Mouse (Mus musculus) hindbrain, postnatal 0 days (tissue): Measurements from ENCODE around the gene Capza3. TPM values are rescaled to one million over a fixed set of nuclear protein-coding genes. Genes with fewer than 3 reads are reported as not detected.

ENCODE experiments used
- ATAC-seq: fragments of 200-750 bp; cut with Nextera tagmentation; 2 replicates; pipeline ENCODE4 v1.8.0; 2017; ENCODE audit warnings: mild to moderate bottlenecking, moderate TSS enrichment, moderate library complexity
- DNase-seq: peaks from one replicate; pipeline ENCODE4 v3.0.0-alpha.2; 2015; ENCODE audit warnings: low spot score
- H3K27ac ChIP-seq: fragments of 300-500 bp; sonication (generic); 2 replicates; pipeline ENCODE4 v1.5.1; 2014; ENCODE audit warnings: mild to moderate bottlenecking
- H3K27me3 ChIP-seq: fragments of 300-500 bp; sonication (generic); 2 replicates; pipeline ENCODE4 v1.6.1; 2014; ENCODE audit warnings: low read length, mixed read lengths; ENCODE audit not compliant: insufficient read depth
- H3K36me3 ChIP-seq: fragments of 300-500 bp; sonication (generic); 2 replicates; pipeline ENCODE4 v1.6.1; 2014; ENCODE audit warnings: low read length, mixed read lengths; ENCODE audit not compliant: insufficient read depth
- H3K4me1 ChIP-seq: fragments of 300-500 bp; sonication (generic); 2 replicates; pipeline ENCODE4 v1.6.1; 2014; ENCODE audit warnings: antibody characterized with exemption, low read length, mixed read lengths; ENCODE audit not compliant: insufficient read depth
- H3K4me2 ChIP-seq: fragments of 300-500 bp; sonication (generic); 2 replicates; pipeline ENCODE4 v1.6.1; 2014; ENCODE audit warnings: low read depth, mild to moderate bottlenecking, low read length, moderate library complexity, mixed read lengths
- H3K4me3 ChIP-seq: fragments of 300-500 bp; sonication (generic); 2 replicates; pipeline ENCODE4 v1.5.1; 2014; ENCODE audit warnings: low read length
- H3K9ac ChIP-seq: fragments of 300-500 bp; sonication (generic); replicated peaks from 2 replicates; pipeline ENCODE4 v1.6.1; 2014; ENCODE audit warnings: mild to moderate bottlenecking, low read length, moderate library complexity, mixed read lengths
- H3K9me3 ChIP-seq: fragments of 300-500 bp; sonication (generic); 2 replicates; pipeline ENCODE4 v1.6.1; 2016; ENCODE audit warnings: low read length, mixed read lengths
- CTCF ChIP-seq: IDR thresholded peaks from 2 replicates; pipeline ENCODE4 v1.5.1; 2016; ENCODE audit warnings: antibody characterized with exemption, control low read depth, low read depth
- WGBS: fragments of 180-500 bp; shearing (Covaris S2); extraction: QIAGEN DNeasy Blood & Tissue Kit; methylation state at CpG from one replicate; pipeline ENCODE4 v1.1.7; 2014; 5-methylcytosine and 5-hydroxymethylcytosine counted together
- polyA plus RNA-seq: library from polyadenylated mRNA; unstranded; fragments of >200 nt; fragmentation: Nextera tagmentation; extraction: Ambion mirVana; gene quantifications from 2 replicates; pipeline ENCODE4 v1.2.1, GENCODE M21; 2015
- total RNA-seq: library from RNA; depleted of rRNA; stranded (reverse); fragments of >200 nt; gene quantifications from 2 replicates; pipeline ENCODE4 v1.2.3, GENCODE M21; 2014; rRNA removed

Capza3 gene
- total RNA-seq = not detected in 2 replicates
- polyA plus RNA-seq = not detected in 2 replicates

DNA sequence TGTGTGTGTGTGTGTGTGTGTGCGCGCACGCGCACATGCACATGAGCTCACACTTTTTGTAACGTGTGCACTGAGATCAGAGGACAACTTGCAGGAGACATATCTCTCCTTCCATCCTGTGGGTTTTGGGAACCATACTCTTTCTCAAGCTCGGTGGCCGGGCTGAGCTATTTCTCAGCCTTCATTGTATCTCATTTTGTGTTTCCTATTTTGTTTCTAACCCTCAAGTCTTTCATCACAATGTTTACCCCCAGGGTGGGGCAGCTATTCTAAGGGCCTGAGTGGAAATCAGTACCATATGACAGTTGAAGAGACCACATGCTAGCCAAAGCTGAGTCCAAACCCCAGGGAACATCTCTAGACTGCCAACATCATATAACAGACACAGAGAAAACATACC, at the start of gene Capza3:
Gene Capza3, plus strand, starts transcription at position 301 of the 400 bp plus-strand sequence.
- WGBS = 92% methylated on average over 7 of the region's 7 CpGs

DNA sequence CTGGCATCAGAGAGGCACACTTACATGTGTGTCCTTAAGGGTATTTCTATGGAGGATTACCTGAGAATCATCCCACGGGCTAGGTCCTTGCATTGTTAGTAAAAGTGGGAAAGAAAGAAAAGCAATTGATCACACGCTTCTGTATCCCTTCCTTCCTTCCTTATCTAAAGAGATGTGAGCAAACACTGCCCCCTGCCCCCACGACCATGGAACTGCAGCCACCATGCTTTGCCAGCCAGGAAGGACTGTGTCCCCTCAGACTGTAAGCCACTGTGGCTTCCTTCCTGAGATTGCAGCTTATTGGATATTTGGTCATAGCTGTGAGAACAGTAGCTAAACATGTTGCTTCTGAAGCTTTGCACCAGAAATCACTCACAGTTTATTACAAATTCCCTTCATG, 35.9 kb upstream of the Capza3 start:
- Histone ChIP-seq H3K36me3 (no peaks in the 10 kb centered on the region), H3K9ac (no peak overlapping the region), H3K4me1 (no peaks in the 10 kb centered on the region), H3K4me2 (no peak overlapping the region), H3K9me3 (no peaks in the 10 kb centered on the region), H3K27ac (no peak overlapping the region), H3K27me3 (no peaks in the 10 kb centered on the region), H3K4me3 (no peak overlapping the region)
- ATAC-seq (no peak), DNase-seq (no peak)
- WGBS = 78% methylated on average over 3 of the region's 3 CpGs
- TF ChIP-seq CTCF = no peak

More for the DNA sequence above, at the start of gene Capza3:
- H3K9me3 ChIP-seq = no peaks in the 10 kb centered on the region
- no peaks in the 10 kb centered on the region for H3K4me1 ChIP-seq
- no peak for DNase-seq
- no peaks in the 10 kb centered on the region for H3K27me3 ChIP-seq
- H3K9ac ChIP-seq = no peak within 1 kb of the TSS
- ATAC-seq = no peak
- no peak within 1 kb of the TSS for H3K4me3 ChIP-seq
- no peaks in the 10 kb centered on the region for H3K36me3 ChIP-seq
- no peak within 1 kb of the TSS for H3K4me2 ChIP-seq
- no peak within 1 kb of the TSS for H3K27ac ChIP-seq
- TF ChIP-seq CTCF = no peak

DNA sequence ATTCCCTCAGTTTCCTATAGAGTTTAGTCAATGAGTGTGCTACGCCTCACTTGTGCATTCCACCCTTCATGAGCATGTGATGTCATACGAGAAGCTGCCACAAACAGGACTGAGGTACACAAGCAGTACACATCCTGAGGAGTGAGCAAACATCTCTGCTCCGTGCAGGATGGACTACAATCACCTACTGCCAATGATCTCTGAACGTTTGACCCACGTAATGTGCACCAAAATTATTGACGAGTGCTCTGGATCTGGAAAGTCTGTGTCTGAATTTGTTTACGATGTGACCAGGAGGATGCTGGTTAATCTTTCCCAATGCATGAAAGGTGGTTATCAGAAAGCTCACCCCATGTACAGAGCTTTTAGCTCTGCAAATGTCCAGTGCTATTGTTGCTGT, 16.6 kb upstream of the Capza3 start:
- ATAC-seq = no peak
- Histone ChIP-seq H3K27me3 (no peaks in the 10 kb centered on the region), H3K27ac (no peak overlapping the region), H3K4me2 (no peak overlapping the region), H3K4me1 (no peaks in the 10 kb centered on the region), H3K9me3 (no peaks in the 10 kb centered on the region), H3K9ac (no peak overlapping the region), H3K36me3 (no peaks in the 10 kb centered on the region), H3K4me3 (no peak overlapping the region)
- no peak for DNase-seq
- 84% methylated on average over 7 of the region's 7 CpGs for WGBS
- no peak for TF ChIP-seq CTCF

DNA sequence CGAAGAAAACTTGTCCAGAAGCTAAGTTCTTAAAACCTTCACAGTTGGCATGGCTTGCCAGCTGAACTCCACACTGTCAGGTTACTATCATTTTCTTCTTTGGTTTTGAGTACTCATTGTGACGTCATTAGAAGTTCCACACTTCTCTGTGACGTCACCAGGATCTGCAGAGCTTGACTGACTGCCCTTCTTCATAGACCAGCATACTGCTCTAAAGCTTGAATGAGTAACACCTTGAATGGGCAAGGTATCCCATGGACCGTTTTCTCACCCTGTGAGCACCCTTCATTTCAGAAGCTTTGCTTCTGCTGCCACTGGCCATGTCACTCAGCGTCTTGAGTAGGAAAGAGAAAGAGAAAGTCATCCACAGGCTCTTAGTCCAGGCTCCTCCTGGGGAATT, 305 bp downstream of the Capza3 start, which contains the start of gene Plcz1:
Gene Plcz1, minus strand, starts transcription at position 101 of the 400 bp plus-strand sequence.
- Histone ChIP-seq H3K36me3 (no peaks in the 10 kb centered on the region), H3K9me3 (no peaks in the 10 kb centered on the region), H3K4me2 (no peak within 1 kb of the TSS), H3K27ac (no peak within 1 kb of the TSS), H3K4me3 (no peak within 1 kb of the TSS), H3K4me1 (no peaks in the 10 kb centered on the region), H3K27me3 (no peaks in the 10 kb centered on the region), H3K9ac (no peak within 1 kb of the TSS)
- 82% methylated on average over 5 of the region's 5 CpGs for WGBS
- DNase-seq (no peak), ATAC-seq (no peak)
- TF ChIP-seq CTCF = no peak

DNA sequence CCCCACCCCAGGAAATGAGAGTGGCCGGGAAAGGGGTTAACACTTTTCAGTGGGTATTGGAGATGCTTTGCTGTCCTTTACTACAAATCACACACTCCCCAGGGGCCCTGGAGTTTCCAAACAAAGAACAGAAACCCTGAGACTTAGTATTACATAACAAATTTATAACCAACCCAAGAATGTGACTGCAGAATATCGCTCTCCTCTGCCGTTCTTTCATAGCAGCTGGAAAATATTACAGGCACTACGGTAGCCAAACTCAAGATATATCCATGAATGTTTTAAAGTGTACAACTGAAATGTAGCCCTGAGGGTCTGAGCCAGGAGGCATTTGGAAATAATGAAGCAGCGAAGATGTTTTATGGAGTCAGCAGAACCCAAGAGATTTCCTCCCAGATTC, 10.4 kb downstream of the Capza3 start:
- Histone ChIP-seq H3K9ac (no peak overlapping the region), H3K36me3 (no peaks in the 10 kb centered on the region), H3K4me1 (no peaks in the 10 kb centered on the region), H3K27me3 (no peaks in the 10 kb centered on the region), H3K4me2 (no peak overlapping the region), H3K4me3 (no peak overlapping the region), H3K27ac (no peak overlapping the region), H3K9me3 (no peaks in the 10 kb centered on the region)
- no peak for TF ChIP-seq CTCF
- no peak for DNase-seq
- no peak for ATAC-seq
- WGBS = 81% methylated on average over 5 of the region's 5 CpGs

DNA sequence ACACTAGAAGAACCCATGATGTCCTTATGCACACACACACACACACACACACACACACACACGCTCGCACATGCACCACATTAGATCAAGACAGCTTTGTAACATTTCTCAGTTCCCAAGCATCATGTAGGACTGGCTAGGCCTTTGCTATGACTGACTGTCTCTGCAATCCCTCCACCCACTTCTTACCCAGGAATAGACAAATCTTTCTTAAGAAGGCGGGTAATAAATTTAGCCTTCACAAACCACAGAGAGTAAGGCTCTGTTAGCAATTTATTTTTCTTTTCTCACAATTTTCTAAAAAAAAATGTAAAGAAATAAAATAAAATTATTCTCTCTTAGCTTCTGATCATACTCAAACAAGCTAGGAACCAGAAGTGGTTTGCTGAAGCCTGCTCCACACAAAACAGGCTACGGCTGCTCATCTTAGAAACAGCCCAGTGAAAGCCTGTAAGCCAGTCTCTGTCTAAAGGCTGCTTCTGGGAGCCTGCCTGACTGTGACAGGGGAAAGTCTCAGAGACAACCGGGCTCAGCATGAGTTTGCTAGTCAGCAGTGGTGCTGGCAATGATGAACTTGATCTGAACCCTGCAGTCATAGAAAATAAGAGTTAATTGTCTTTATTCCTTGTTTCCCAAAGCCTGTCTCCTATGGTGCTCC, 13.3 kb downstream of the Capza3 start:
- Histone ChIP-seq H3K9ac (no peak overlapping the region), H3K36me3 (no peaks in the 10 kb centered on the region), H3K4me3 (no peak overlapping the region), H3K27me3 (no peaks in the 10 kb centered on the region), H3K27ac (no peak overlapping the region), H3K4me2 (no peak overlapping the region), H3K9me3 (no peaks in the 10 kb centered on the region), H3K4me1 (no peaks in the 10 kb centered on the region)
- WGBS = 70% methylated on average over 5 of the region's 5 CpGs
- DNase-seq (peak; percentile 27), ATAC-seq (no peak)
- TF ChIP-seq CTCF = no peak

DNA sequence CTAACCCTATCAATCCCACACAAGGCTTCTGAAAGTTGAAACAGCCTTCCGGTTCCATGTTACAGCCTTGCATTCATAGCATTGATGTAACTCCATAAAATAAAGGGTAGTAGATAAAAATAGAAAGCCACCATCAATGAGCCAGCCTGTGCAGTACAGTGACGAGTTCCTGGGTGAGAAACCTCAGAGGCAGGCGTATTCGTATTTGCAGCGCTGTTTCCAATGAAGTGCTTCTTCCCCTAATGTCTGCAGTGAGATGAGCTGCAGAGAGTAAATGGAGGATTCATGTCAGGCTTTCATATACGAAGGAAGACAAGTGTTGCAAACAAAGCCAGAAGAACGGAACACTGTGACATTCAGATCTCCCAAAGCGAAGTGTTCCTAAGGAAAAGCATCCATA, 28.1 kb downstream of the Capza3 start:
- H3K4me2 ChIP-seq = no peak overlapping the region
- DNase-seq (no peak), ATAC-seq (no peak)
- H3K36me3 ChIP-seq = no peaks in the 10 kb centered on the region
- no peak overlapping the region for H3K9ac ChIP-seq
- no peaks in the 10 kb centered on the region for H3K4me1 ChIP-seq
- H3K27ac ChIP-seq = no peak overlapping the region
- H3K9me3 ChIP-seq = no peaks in the 10 kb centered on the region
- no peak overlapping the region for H3K4me3 ChIP-seq
- no peak for TF ChIP-seq CTCF
- no peaks in the 10 kb centered on the region for H3K27me3 ChIP-seq
- 81% methylated on average over 8 of the region's 8 CpGs for WGBS
